Mouse (Mus musculus): ENCODE results near the gene Nppc. TPM values are rescaled to one million over a fixed set of nuclear protein-coding genes. Genes with fewer than 3 reads are reported as not detected.

The Nppc gene
- 2.1 TPM in 1 of 2 replicates, not detected in the other for polyA plus RNA-seq (2012; rRNA removed; ENCODE audit: low replicate concordance)

DNA sequence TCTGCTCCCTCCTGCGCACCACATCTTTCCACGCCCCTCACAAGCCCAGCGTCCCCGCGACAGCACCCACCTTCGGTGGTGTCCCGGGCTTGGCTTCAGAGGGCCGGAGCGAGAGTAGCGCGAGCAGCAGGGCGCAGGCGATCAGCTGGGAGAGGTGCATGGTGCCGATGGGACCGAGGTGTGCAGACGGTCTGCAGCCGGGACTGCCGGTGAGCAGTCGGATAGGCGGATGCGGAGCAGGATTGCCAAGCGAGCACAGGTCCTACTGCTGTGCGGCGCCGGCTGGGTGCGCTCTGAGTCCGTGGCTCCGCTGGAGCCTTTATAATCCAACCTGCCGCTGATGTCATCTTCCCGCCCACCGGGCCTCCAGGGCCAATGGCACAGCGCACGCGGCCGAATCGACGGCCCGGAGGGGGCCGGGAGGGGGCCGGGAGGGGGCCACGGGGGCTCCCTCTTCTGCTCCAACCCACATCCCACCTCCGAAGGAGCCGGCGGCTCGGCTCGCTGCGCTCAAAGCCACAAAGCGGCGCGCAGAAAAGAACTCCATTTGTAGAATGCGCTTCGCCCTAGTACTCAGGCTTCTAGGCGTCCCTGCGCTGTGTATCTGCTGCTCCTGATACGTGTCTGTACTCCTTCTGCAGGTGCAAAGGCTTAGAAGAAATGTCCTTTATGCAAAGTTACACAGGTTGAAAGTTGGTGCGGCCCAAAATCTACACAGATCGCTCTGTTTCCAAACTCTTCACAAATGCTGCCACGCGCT is at the start of gene Nppc:
Nppc (minus strand) TSS at position 293 of the 760 bp plus-strand sequence.

DNA sequence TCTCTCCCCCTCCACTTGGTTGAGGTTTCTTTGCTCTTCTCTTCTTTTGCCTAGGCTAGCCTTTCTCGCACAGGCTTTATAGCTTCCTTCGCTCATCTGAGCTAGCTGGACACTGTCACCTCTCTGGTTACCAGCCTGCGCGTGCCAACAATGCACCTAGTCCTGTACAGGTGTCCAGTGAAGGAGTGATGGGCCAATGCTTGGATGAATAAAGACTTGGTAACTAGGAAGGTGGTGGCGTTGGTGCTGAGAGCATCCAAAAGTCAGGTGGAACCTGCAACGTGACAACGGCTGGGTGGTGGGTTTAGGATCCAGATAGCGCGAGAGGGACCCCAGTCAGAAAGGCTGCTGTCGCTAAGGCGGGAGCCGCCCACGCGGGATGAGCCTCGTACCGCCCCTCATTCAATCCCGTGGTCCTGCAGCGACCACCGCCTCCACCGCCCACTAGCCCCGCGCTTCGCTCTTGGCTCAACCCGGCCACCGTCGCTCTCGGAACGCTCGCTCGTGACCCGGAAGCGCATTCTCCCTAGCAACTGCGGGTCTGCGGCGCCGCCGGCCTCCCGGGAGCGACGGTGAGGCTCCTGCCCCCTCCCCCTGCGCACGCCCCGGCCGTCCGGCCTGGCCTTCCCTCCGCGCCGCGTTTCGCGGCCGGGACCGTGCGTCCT is 33.1 kb upstream of the Nppc start, which contains the start of gene Dis3l2:
Dis3l2 (plus strand) TSS at position 509 of the 665 bp plus-strand sequence.

Other genes starting within 250 kb of the Nppc start
- gene Nmur1, start 244.3 kb downstream of the Nppc start, polyA plus RNA-seq (2012; rRNA removed; ENCODE audit: low replicate concordance): 0.13 and 0.71 TPM in 2 replicates
- not detected in 2 replicates for gene Tex44, start 244.2 kb downstream of the Nppc start, polyA plus RNA-seq (2012; rRNA removed; ENCODE audit: low replicate concordance)
- 239 and 1,101 TPM in 2 replicates for gene Ptma, start 143.8 kb downstream of the Nppc start, polyA plus RNA-seq (2012; rRNA removed; ENCODE audit: low replicate concordance)
- gene Pde6d, start 87.9 kb downstream of the Nppc start, polyA plus RNA-seq (2012; rRNA removed; ENCODE audit: low replicate concordance): 16.9 and 24.2 TPM in 2 replicates
- gene Cops7b, start 87.7 kb downstream of the Nppc start, polyA plus RNA-seq (2012; rRNA removed; ENCODE audit: low replicate concordance): 22.2 and 35.9 TPM in 2 replicates
- 9.8 and 16.8 TPM in 2 replicates for gene Dis3l2, start 33.2 kb upstream of the Nppc start, polyA plus RNA-seq (2012; rRNA removed; ENCODE audit: low replicate concordance)

All from subcutaneous adipose tissue, adult 2 months (tissue).